Mouse (Mus musculus) hindbrain, embryonic 14.5 days (tissue): ENCODE results near the gene Hoxa5. TPM values are rescaled to one million over a fixed set of nuclear protein-coding genes. Genes with fewer than 3 reads are reported as not detected.

Experiments used
- ATAC-seq: fragments of 200-750 bp; cut with Nextera tagmentation; 2 replicates; pipeline ENCODE4 v1.8.0; 2017; ENCODE audit warnings: moderate number of reproducible peaks, mild to moderate bottlenecking, moderate TSS enrichment, moderate library complexity; ENCODE audit not compliant: low FRiP score
- DNase-seq: peaks from one replicate; pipeline ENCODE4 v3.0.0-alpha.2; 2015; ENCODE audit warnings: low spot score
- H3K27ac ChIP-seq: fragments of 300-500 bp; sonication (generic); 2 replicates; pipeline ENCODE4 v1.5.1; 2014; ENCODE audit warnings: mild to moderate bottlenecking, moderate library complexity
- H3K27me3 ChIP-seq: fragments of 300-500 bp; sonication (generic); 2 replicates; pipeline ENCODE4 v1.6.1; 2014; ENCODE audit warnings: mild to moderate bottlenecking, low read length, mixed read lengths; ENCODE audit not compliant: control insufficient read depth, insufficient read depth
- H3K36me3 ChIP-seq: fragments of 300-500 bp; sonication (generic); replicated peaks from 2 replicates; pipeline ENCODE4 v1.6.1; 2014; ENCODE audit not compliant: control insufficient read depth, insufficient read depth
- H3K4me1 ChIP-seq: fragments of 300-500 bp; sonication (generic); replicated peaks from 2 replicates; pipeline ENCODE4 v1.6.1; 2014; ENCODE audit warnings: antibody characterized with exemption, low read length, mixed read lengths; ENCODE audit not compliant: control insufficient read depth, insufficient read depth
- H3K4me2 ChIP-seq: fragments of 300-500 bp; sonication (generic); replicated peaks from 2 replicates; pipeline ENCODE4 v1.6.1; 2014; ENCODE audit warnings: mild to moderate bottlenecking, moderate library complexity
- H3K4me3 ChIP-seq: fragments of 300-500 bp; sonication (generic); replicated peaks from 2 replicates; pipeline ENCODE4 v1.5.1; 2014; ENCODE audit warnings: mild to moderate bottlenecking, low read length
- H3K9ac ChIP-seq: fragments of 300-500 bp; sonication (generic); 2 replicates; pipeline ENCODE4 v1.6.1; 2014
- H3K9me3 ChIP-seq: fragments of 300-500 bp; sonication (generic); 2 replicates; pipeline ENCODE4 v1.6.1; 2016; ENCODE audit warnings: low read length; ENCODE audit not compliant: control insufficient read depth
- WGBS: fragments of 180-500 bp; shearing (Covaris S2); extraction: QIAGEN DNeasy Blood & Tissue Kit; methylation state at CpG from one replicate; pipeline ENCODE4 v1.1.7; 2014; 5-methylcytosine and 5-hydroxymethylcytosine counted together
- polyA plus RNA-seq: library from polyadenylated mRNA; unstranded; fragments of >200 nt; fragmentation: Nextera tagmentation; extraction: Ambion mirVana; gene quantifications from 2 replicates; pipeline ENCODE4 v1.2.1, GENCODE M21; 2014

Hoxa5 gene
- polyA plus RNA-seq, 1 experiment from 2014 or later, result 180 TPM

DNA sequence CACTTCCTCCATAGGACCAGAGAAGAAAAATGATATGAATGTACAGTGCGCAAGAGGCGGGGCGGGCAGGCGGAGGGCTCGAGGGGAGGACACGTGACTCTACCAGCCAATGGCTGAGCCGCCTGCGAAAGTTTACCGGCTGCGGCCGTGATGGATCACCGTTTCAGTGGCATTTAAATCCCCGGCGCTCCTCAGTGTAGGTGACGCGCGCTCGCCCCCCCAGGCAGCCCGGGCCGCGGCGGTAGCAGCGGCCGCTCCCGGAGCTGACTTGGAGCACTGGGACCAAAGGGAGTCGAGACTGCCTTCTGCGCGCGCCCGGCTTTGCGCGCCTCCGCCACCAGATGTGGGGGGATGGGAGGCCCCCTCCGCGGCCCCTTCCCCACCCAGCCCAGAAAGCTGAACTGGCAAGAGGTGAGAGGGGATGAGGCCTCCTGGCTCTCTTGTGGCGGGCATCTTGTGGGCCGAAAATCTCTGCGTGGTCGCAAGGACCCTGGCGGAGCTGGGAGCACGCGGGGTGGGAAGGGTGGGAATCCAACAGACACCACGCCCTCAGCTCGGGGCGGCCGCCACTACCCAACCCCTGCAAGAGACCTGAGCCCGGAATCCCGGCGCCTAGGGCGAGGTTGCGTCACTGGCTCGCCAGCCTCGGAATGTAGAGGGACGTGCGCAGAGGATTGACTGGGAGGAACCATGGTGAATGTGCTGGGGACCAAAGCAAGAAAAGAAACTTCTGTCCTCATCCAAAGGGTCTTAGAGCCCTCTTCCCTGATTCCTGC lies 45.9 kb downstream of the Hoxa5 start, which contains the start of gene Hoxa1:
Hoxa1 (minus strand) TSS at position 42 of the 776 bp plus-strand sequence.
- peak; percentile 85 for DNase-seq
- H3K9ac ChIP-seq, result peak within 1 kb of the TSS; percentile 99
- peak within 1 kb of the TSS; percentile 100 for H3K27ac ChIP-seq
- 0 out of 2 replicates have a peak, but pooled peaks cover 3% of the 10 kb centered on the region for H3K36me3 ChIP-seq
- peak within 1 kb of the TSS; percentile 71 for H3K4me3 ChIP-seq
- ATAC-seq, result peak; percentile 91
- no peaks in the 10 kb centered on the region for H3K9me3 ChIP-seq
- H3K4me1 ChIP-seq, result peaks cover 14% of the 10 kb centered on the region
- under 1% methylated on average over 55 of the region's 55 CpGs for WGBS
- peaks cover 71% of the 10 kb centered on the region for H3K27me3 ChIP-seq
- H3K4me2 ChIP-seq, result peak within 1 kb of the TSS; percentile 81

DNA sequence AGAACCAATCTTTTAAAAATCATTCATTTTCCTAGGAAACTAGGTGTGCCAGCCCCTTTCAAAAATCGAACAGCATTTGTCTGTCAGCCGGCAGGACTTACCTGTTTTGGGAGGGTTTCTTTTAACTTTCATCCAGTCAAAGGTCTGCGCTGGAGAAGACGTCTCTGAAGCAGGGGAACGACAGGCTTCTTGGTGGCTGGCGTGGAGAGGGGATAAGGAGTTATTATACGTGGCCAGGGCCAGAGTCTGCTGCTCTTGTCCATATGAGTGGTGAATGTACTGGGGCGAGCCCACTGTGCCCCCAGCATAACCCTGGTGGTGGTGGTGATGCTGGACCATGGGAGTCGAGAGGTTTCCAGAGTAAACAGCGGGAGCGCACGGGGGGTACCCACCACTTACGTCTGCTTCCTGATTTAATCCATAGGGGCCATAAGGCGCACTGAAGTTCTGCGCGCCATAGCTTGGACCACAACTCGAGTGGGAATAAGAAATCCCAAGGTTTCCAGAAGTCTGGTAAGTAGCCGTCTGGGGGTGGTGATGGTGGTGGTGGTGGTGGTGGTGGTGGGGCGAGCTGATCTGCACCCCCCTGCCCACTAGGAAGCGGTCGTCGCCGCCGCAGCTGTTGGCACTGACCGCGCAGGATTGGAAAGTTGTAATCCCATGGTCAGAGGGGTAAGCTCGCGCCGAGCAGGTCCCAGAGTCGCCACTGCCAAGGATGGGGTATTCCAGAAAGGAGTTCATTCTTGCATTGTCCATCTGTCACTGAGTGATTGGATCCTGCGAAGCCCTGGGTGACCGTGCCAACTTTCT lies 46.7 kb downstream of the Hoxa5 start:
- ATAC-seq (no peak; the same call in 1 of the 2 replicates), DNase-seq (no peak)
- no peaks in the 10 kb centered on the region for H3K9me3 ChIP-seq
- peaks cover 14% of the 10 kb centered on the region for H3K4me1 ChIP-seq
- peaks cover 74% of the 10 kb centered on the region for H3K27me3 ChIP-seq
- no peak overlapping the region for H3K9ac ChIP-seq
- H3K4me2 ChIP-seq, result peak overlapping the region; percentile 81
- 1% methylated on average over 32 of the region's 32 CpGs for WGBS
- H3K27ac ChIP-seq, result no peak overlapping the region; the same call in 1 of the 2 replicates
- no peaks in the 10 kb centered on the region for H3K36me3 ChIP-seq
- H3K4me3 ChIP-seq, result peak overlapping the region; percentile 71

GRCm38 (mm10) chr6:52156551-52157200 lies 47.7 kb downstream of the Hoxa5 start:
- no peak overlapping the region for H3K9ac ChIP-seq
- 6% methylated on average over 20 of the region's 20 CpGs for WGBS
- no peak overlapping the region for H3K27ac ChIP-seq
- H3K36me3 ChIP-seq, result no peaks in the 10 kb centered on the region
- no peak for ATAC-seq
- peak overlapping the region; percentile 81 for H3K4me2 ChIP-seq
- H3K9me3 ChIP-seq, result no peaks in the 10 kb centered on the region
- H3K4me1 ChIP-seq, result peaks cover 14% of the 10 kb centered on the region
- DNase-seq, result peak; percentile 24
- H3K4me3 ChIP-seq, result peak overlapping the region; percentile 71
- peaks cover 78% of the 10 kb centered on the region for H3K27me3 ChIP-seq

- no peak overlapping the region for H3K4me3 ChIP-seq
Measured at GRCm38 (mm10) chr6:52155471-52155870, 48.9 kb downstream of the Hoxa5 start.

GRCm38 (mm10) chr6:52154044-52154443 lies 50.3 kb downstream of the Hoxa5 start:
- Histone ChIP-seq H3K9me3 (no peaks in the 10 kb centered on the region), H3K4me2 (no peak overlapping the region), H3K36me3 (no peaks in the 10 kb centered on the region), H3K27ac (no peak overlapping the region), H3K4me1 (peaks cover 6% of the 10 kb centered on the region), H3K4me3 (no peak overlapping the region), H3K27me3 (peaks cover 93% of the 10 kb centered on the region), H3K9ac (no peak overlapping the region)
- peak; percentile 24 for DNase-seq
- 17% methylated on average over 5 of the region's 5 CpGs for WGBS
- no peak for ATAC-seq

More at GRCm38 (mm10) chr6:52155471-52155870, 48.9 kb downstream of the Hoxa5 start:
- Histone ChIP-seq H3K9me3 (no peaks in the 10 kb centered on the region), H3K27ac (no peak overlapping the region), H3K4me1 (peaks cover 14% of the 10 kb centered on the region), H3K4me2 (no peak overlapping the region), H3K9ac (no peak overlapping the region), H3K27me3 (peaks cover 88% of the 10 kb centered on the region), H3K36me3 (no peaks in the 10 kb centered on the region)
- ATAC-seq, result no peak
- no peak for DNase-seq
- 51% methylated on average over 3 of the region's 3 CpGs for WGBS

DNA sequence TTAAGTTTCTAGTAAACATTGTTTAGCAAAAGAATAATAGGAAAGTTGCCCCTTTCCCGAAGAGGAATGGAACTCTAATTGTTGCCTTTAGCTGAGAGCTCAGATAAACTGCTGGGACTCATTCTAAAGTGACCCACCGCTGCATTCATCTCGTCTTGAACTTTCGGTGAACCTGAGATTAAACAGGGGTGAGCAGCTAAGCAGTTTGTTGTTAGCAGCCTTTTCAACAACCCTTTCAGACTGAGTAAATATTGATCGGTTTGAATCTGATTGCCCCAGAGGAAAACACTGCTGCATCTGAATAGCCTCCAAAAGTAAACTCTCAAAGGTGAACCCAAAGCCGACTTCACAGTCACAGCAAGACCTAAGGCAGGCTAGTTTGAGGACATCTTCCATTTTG lies 51.1 kb downstream of the Hoxa5 start:
- Histone ChIP-seq H3K4me2 (no peak overlapping the region), H3K4me1 (peaks cover 5% of the 10 kb centered on the region; the same call in 1 of the 2 replicates), H3K27ac (no peak overlapping the region), H3K9me3 (no peaks in the 10 kb centered on the region), H3K4me3 (no peak overlapping the region), H3K36me3 (no peaks in the 10 kb centered on the region), H3K9ac (no peak overlapping the region), H3K27me3 (peaks cover 93% of the 10 kb centered on the region)
- peak; percentile 25 for DNase-seq
- ATAC-seq, result no peak
- WGBS, result 5% methylated on average over 6 of the region's 6 CpGs

GRCm38 (mm10) chr6:52152226-52153193 lies 51.9 kb downstream of the Hoxa5 start:
- ATAC-seq (no peak), DNase-seq (peak; percentile 32)
- WGBS, result 8% methylated on average over 16 of the region's 16 CpGs
- H3K27me3 ChIP-seq, result peaks cover 85% of the 10 kb centered on the region
- H3K36me3 ChIP-seq, result no peaks in the 10 kb centered on the region
- no peak overlapping the region for H3K9ac ChIP-seq
- no peak overlapping the region for H3K4me2 ChIP-seq
- H3K4me3 ChIP-seq, result no peak overlapping the region
- H3K27ac ChIP-seq, result no peak overlapping the region
- H3K9me3 ChIP-seq, result no peaks in the 10 kb centered on the region
- H3K4me1 ChIP-seq, result no peaks in the 10 kb centered on the region
